Mouse (Mus musculus) testis, adult 2 months (tissue): ENCODE results near the gene Slc25a41.

Source experiments
- CTCF ChIP-seq: fragments of 200-500 bp; IDR thresholded peaks from 2 replicates; pipeline ENCODE4 v1.5.1; 2012; ENCODE audit warnings: low read depth, mild to moderate bottlenecking, inconsistent platforms, low read length, moderate library complexity; ENCODE audit not compliant: control insufficient read depth, insufficient read depth, insufficient replicate concordance
- POLR2A ChIP-seq: fragments of 200-500 bp; IDR thresholded peaks from 2 replicates; pipeline ENCODE4 v1.6.1; 2012; ENCODE audit warnings: low read depth, mild to moderate bottlenecking, inconsistent platforms, low read length, moderate library complexity; ENCODE audit not compliant: control insufficient read depth

DNA sequence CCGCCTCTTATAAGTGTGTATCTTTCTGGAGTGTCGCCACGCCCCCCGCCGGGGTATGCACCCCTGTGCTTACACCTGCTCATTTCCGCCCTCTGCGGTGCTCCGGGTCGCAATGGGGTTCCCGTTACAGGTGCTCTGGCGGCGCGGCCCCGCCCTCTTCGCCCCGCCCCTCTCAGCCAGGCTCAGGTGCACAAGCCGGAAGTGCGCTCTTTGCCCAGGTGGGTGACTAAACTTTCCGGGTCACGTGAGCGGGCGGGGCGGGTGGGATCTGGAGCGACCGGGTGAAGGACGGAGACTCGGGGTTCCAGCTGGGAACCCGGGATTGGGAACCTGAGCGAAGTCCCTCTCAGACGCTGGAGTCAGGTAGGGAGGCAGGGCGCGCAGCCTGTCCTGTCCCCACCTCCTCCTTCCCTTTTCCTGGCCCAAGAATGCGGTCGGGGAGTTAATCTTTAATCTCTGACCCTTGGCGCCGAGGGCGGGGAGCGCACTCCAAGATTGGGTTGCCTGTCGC lies 20.6 kb upstream of the Slc25a41 start:
- TF ChIP-seq CTCF (no peak), POLR2A (no peak)
